ENCODE assay signal across 16 mouse cellular contexts in genomic region chr3:93572058-93572791, GRCm38 (mm10). TPM values are rescaled to one million over a fixed set of nuclear protein-coding genes. Genes with fewer than 3 reads are reported as not detected.
DNase-seq lines count a peak whose midpoint lies in the region; ATAC-seq and TF ChIP-seq lines count a peak whose summit lies in the region.
"Had no signal": no experiment of that assay in that cellular context is flagged by ENCODE, and none has a peak within 500 bp of the region (broad histone marks: within the 10 kb centered on the region; RNA-seq: fewer than 3 reads in every experiment).

No protein-coding gene starts in this region.

- no peaks in the 10 kb centered on the region for H3K79me2 ChIP-seq in liver, adult 2 months (ENCODE audit: control insufficient read depth, insufficient read depth, low read length)

- no peaks in the 10 kb centered on the region for H3K36me3 ChIP-seq in liver, adult 2 months (ENCODE audit: control insufficient read depth, insufficient read depth, low read length)
- H3K36me3 ChIP-seq in liver, embryonic 12.5 days: no peaks in the 10 kb centered on the region
- H3K36me3 ChIP-seq in hindbrain, embryonic 16.5 days (ENCODE audit: control insufficient read depth, insufficient read depth, low read length): no peaks in the 10 kb centered on the region
- H3K36me3 ChIP-seq: embryonic facial prominence, embryonic 13.5 days; hindbrain, embryonic 10.5 days; liver, embryonic 13.5 days; neural tube, embryonic 13.5 days; stomach, embryonic 15.5 days had no signal

- peaks cover 9% of the 10 kb centered on the region for H3K4me1 ChIP-seq in liver, adult 2 months (ENCODE audit: control insufficient read depth, insufficient read depth, low read length)
- no peaks in the 10 kb centered on the region for H3K4me1 ChIP-seq in liver, embryonic 12.5 days
- H3K4me1 ChIP-seq in hindbrain, embryonic 16.5 days (ENCODE audit: control insufficient read depth, insufficient read depth, low read depth, low read length): no peaks in the 10 kb centered on the region
- H3K4me1 ChIP-seq: hindbrain, embryonic 10.5 days; liver, embryonic 13.5 days; neural tube, embryonic 13.5 days; stomach, embryonic 15.5 days had no signal

- H3K4me2 ChIP-seq in liver, embryonic 12.5 days: no peak overlapping the region
- H3K4me2 ChIP-seq in hindbrain, embryonic 16.5 days (ENCODE audit: low read length): no peak overlapping the region
- H3K4me2 ChIP-seq: embryonic facial prominence, embryonic 13.5 days; liver, embryonic 13.5 days; neural tube, embryonic 13.5 days; stomach, embryonic 15.5 days had no signal

- no peak for ATAC-seq in liver, embryonic 12.5 days
- peak; percentile 62 for ATAC-seq in common myeloid progenitor, adult 5-6 weeks (replicated peaks; ENCODE audit: low read depth, poor library complexity, severe bottlenecking)
- no peak for ATAC-seq in hindbrain, embryonic 16.5 days
- ATAC-seq: inflammation-experienced regulatory T-cells, adult 6 months; lung, postnatal 0 days had no signal

- no peak overlapping the region for H3K9ac ChIP-seq in liver, adult 2 months (ENCODE audit: low read depth, low read length)
- H3K9ac ChIP-seq in liver, embryonic 12.5 days: no peak overlapping the region
- H3K9ac ChIP-seq in hindbrain, embryonic 16.5 days (ENCODE audit: low read depth, low read length): no peak overlapping the region
- H3K9ac ChIP-seq: embryonic facial prominence, embryonic 13.5 days; liver, embryonic 13.5 days; neural tube, embryonic 13.5 days; stomach, embryonic 15.5 days had no signal

- DNase-seq in liver, adult 2 months (ENCODE audit: extremely low read depth, low read depth, low spot score): peak; percentile 49
- peak; percentile 77 for DNase-seq in adipocyte (ENCODE audit: low spot score)
- no peak for DNase-seq in cerebellum, postnatal 14 days
- DNase-seq in left cerebral cortex, adult 11 months (ENCODE audit: low spot score): no peak
- DNase-seq: gastrocnemius, postnatal 36 days; liver, embryonic 13.5 days had no signal

- no peak for TF ChIP-seq CTCF in liver, adult 2 months (IDR thresholded peaks at IDR 0.05; ENCODE audit: low read depth, low read length)

- no peaks in the 10 kb centered on the region for H3K27me3 ChIP-seq in liver, adult 2 months (ENCODE audit: control insufficient read depth, insufficient read depth, low read length)
- H3K27me3 ChIP-seq in liver, embryonic 12.5 days (replicated peaks): no peaks in the 10 kb centered on the region
- H3K27me3 ChIP-seq in hindbrain, embryonic 16.5 days (replicated peaks; ENCODE audit: control insufficient read depth, insufficient read depth, low read length): no peaks in the 10 kb centered on the region
- H3K27me3 ChIP-seq: embryonic facial prominence, embryonic 13.5 days; liver, embryonic 13.5 days; neural tube, embryonic 13.5 days; stomach, embryonic 15.5 days had no signal

- WGBS in liver, adult 2 months: 55% methylated on average over 5 of the region's 5 CpGs
- 51% methylated on average over 5 of the region's 5 CpGs for WGBS in liver, embryonic 12.5 days (ENCODE audit: insufficient replicate concordance)
- WGBS in hindbrain, embryonic 16.5 days: 77% methylated on average over 5 of the region's 5 CpGs

- TF ChIP-seq POLR2A in liver, adult 2 months (IDR thresholded peaks at IDR 0.05; ENCODE audit: extremely low read depth, insufficient read depth, low read length): no peak

- no peak overlapping the region for H3K27ac ChIP-seq in liver, adult 2 months (replicated peaks; ENCODE audit: insufficient read depth, low read depth, low read length)
- no peak overlapping the region for H3K27ac ChIP-seq in liver, embryonic 12.5 days
- H3K27ac ChIP-seq in hindbrain, embryonic 16.5 days (ENCODE audit: low read depth, low read length): no peak overlapping the region
- H3K27ac ChIP-seq: embryonic facial prominence, embryonic 13.5 days; hindbrain, embryonic 10.5 days; kidney, postnatal 0 days; liver, embryonic 13.5 days; neural tube, embryonic 13.5 days; stomach, embryonic 15.5 days had no signal

- H3K4me3 ChIP-seq in liver, adult 2 months (ENCODE audit: insufficient read depth, low read depth, low read length): no peak overlapping the region
- H3K4me3 ChIP-seq in liver, embryonic 12.5 days: no peak overlapping the region
- H3K4me3 ChIP-seq in hindbrain, embryonic 16.5 days (ENCODE audit: low read length): no peak overlapping the region
- H3K4me3 ChIP-seq: embryonic facial prominence, embryonic 13.5 days; hindbrain, embryonic 10.5 days; liver, embryonic 13.5 days; neural tube, embryonic 13.5 days; stomach, embryonic 15.5 days had no signal

- no peaks in the 10 kb centered on the region for H3K9me3 ChIP-seq in liver, embryonic 12.5 days (replicated peaks)
- no peaks in the 10 kb centered on the region for H3K9me3 ChIP-seq in hindbrain, embryonic 16.5 days (ENCODE audit: control insufficient read depth, low read length)
- H3K9me3 ChIP-seq: embryonic facial prominence, embryonic 13.5 days; hindbrain, embryonic 10.5 days; liver, embryonic 13.5 days; neural tube, embryonic 13.5 days; stomach, embryonic 15.5 days had no signal

RNA-seq across cellular contexts. Expression of gene S100a10, which starts 17.3 kb away (rescaled TPM):
- total RNA-seq in liver, adult 2 months (2014; rRNA removed): 147 and 292 TPM in 2 replicates
- 80.0 and 88.2 TPM in 2 replicates for polyA plus RNA-seq in liver, adult 2 months (2012; rRNA removed)
- polyA plus RNA-seq in liver, embryonic 12.5 days (2016; fragmentation: Nextera tagmentation; extraction: Ambion mirVana): 87.8 and 91.1 TPM in 2 replicates
- 282 and 405 TPM in 2 replicates for total RNA-seq in common myeloid progenitor, adult 5-6 weeks (2017)
- 198 and 202 TPM in 2 replicates for polyA plus RNA-seq in hindbrain, embryonic 16.5 days (2015; fragmentation: Nextera tagmentation; extraction: Ambion mirVana)

RNA-seq across cellular contexts. Expression of gene S100a11, which starts 51.9 kb away (rescaled TPM):
- 3.0 and 5.4 TPM in 2 replicates for total RNA-seq in liver, adult 2 months (2014; rRNA removed)
- 3.4 and 4.3 TPM in 2 replicates for polyA plus RNA-seq in liver, adult 2 months (2012; rRNA removed)
- 158 and 165 TPM in 2 replicates for polyA plus RNA-seq in liver, embryonic 12.5 days (2016; fragmentation: Nextera tagmentation; extraction: Ambion mirVana)
- 45.4 and 46.0 TPM in 2 replicates for total RNA-seq in common myeloid progenitor, adult 5-6 weeks (2017)
- 173 and 217 TPM in 2 replicates for polyA plus RNA-seq in hindbrain, embryonic 16.5 days (2015; fragmentation: Nextera tagmentation; extraction: Ambion mirVana)

Comparison
In these comparisons a context has a peak if more than half of its experiments do, and no peak if none do; other contexts are left out.
1. RNA of gene S100a11, which starts 51.9 kb away (polyA plus RNA-seq): 173 to 217 TPM in hindbrain, embryonic 16.5 days and 158 to 165 TPM in liver, embryonic 12.5 days; 3.4 to 4.3 TPM in liver, adult 2 months; every median in the first group is over 10 times any median in the second.
2. DNase-seq: peak in liver, adult 2 months (single experiment) and adipocyte (single experiment); none in cerebellum, postnatal 14 days (0 of 2) and left cerebral cortex, adult 11 months (single experiment).